Mouse (Mus musculus) adrenal gland, adult 2 months (tissue): Measurements from ENCODE around the gene Birc5. TPM values are rescaled to one million over a fixed set of nuclear protein-coding genes. Genes with fewer than 3 reads are reported as not detected.
A peak's percentile ranks its signal among the peaks of the same experiment; 100 is the strongest.
"Not testable (repeated sequence)": the region's sequence is repeated elsewhere in the genome, so short reads cannot be mapped to it uniquely, and the experiment has no call there.

ENCODE experiments used
- DNase-seq: peaks from one replicate; pipeline ENCODE4 v3.0.0; 2021
- polyA plus RNA-seq: library from polyadenylated mRNA; depleted of rRNA; stranded (reverse); fragments of >200 nt; gene quantifications from 2 replicates; pipeline ENCODE4 v1.2.3, GENCODE M21; 2012
- total RNA-seq, 2 experiments: library from RNA; stranded (reverse); gene quantifications; 2 replicates each; pipeline ENCODE4 v1.2.3; 2021

The Birc5 gene
- total and polyA plus RNA-seq, 3 experiments = 1.1 to 2.8 (median 2.1) TPM

- DNase-seq = no peak
Measured at GRCm38 (mm10) chr11:117826916-117827315, 22.1 kb upstream of the Birc5 start.

- no peak for DNase-seq
Measured at GRCm38 (mm10) chr11:117827386-117827785, 21.7 kb upstream of the Birc5 start.

GRCm38 (mm10) chr11:117828149-117828887 is 20.7 kb upstream of the Birc5 start:
- peak; percentile 37 for DNase-seq

GRCm38 (mm10) chr11:117828888-117829604 is 20.0 kb upstream of the Birc5 start:
- DNase-seq = peak; percentile 50

- peak; percentile 44 for DNase-seq
Measured at GRCm38 (mm10) chr11:117829671-117830215, 19.3 kb upstream of the Birc5 start.

- DNase-seq = no peak
Measured at GRCm38 (mm10) chr11:117830401-117830800, 18.6 kb upstream of the Birc5 start.

GRCm38 (mm10) chr11:117832086-117832969 is 16.7 kb upstream of the Birc5 start:
- DNase-seq = peak; percentile 65

- not testable (repeated sequence) for DNase-seq
Measured at GRCm38 (mm10) chr11:117833509-117833908, 15.5 kb upstream of the Birc5 start.

- DNase-seq = no peak
Measured at GRCm38 (mm10) chr11:117834086-117834485, 15.0 kb upstream of the Birc5 start.

- DNase-seq = peak; percentile 43
Measured at GRCm38 (mm10) chr11:117836306-117836705, 12.7 kb upstream of the Birc5 start.

- no peak for DNase-seq
Measured at GRCm38 (mm10) chr11:117838572-117838971, 10.5 kb upstream of the Birc5 start.

- DNase-seq = no peak
Measured at GRCm38 (mm10) chr11:117839021-117839420, 10.0 kb upstream of the Birc5 start.

GRCm38 (mm10) chr11:117840910-117841309 is 8.1 kb upstream of the Birc5 start:
- DNase-seq = peak; percentile 74

- DNase-seq = no peak
Measured at GRCm38 (mm10) chr11:117843434-117843833, 5.6 kb upstream of the Birc5 start.

GRCm38 (mm10) chr11:117844997-117845396 is 4.1 kb upstream of the Birc5 start:
- no peak for DNase-seq

GRCm38 (mm10) chr11:117845651-117846050 is 3.4 kb upstream of the Birc5 start:
- DNase-seq = no peak

- DNase-seq = no peak
Measured at GRCm38 (mm10) chr11:117846640-117847039, 2.4 kb upstream of the Birc5 start.

GRCm38 (mm10) chr11:117847593-117848215 is 1.3 kb upstream of the Birc5 start:
- no peak for DNase-seq

- no peak for DNase-seq
Measured at GRCm38 (mm10) chr11:117848271-117848984, 623 bp upstream of the Birc5 start.

GRCm38 (mm10) chr11:117852875-117853274 is 3.8 kb downstream of the Birc5 start:
- no peak for DNase-seq

GRCm38 (mm10) chr11:117854241-117854640 is 5.2 kb downstream of the Birc5 start:
- DNase-seq = no peak
